Mouse (Mus musculus) MN1 (cell line): ENCODE measurements around the gene Prkch.

Experiments
- DNase-seq: peaks from one replicate; pipeline ENCODE4 v3.0.0-alpha.2; 2016; ENCODE audit warnings: low spot score

Gene Prkch

GRCm38 (mm10) chr12:73802379-73803057 is 217.9 kb downstream of the Prkch start:
- DNase-seq = peak; percentile 69

GRCm38 (mm10) chr12:73803946-73804345 is 219.3 kb downstream of the Prkch start:
- no peak for DNase-seq

GRCm38 (mm10) chr12:73805541-73805940 is 220.9 kb downstream of the Prkch start:
- DNase-seq = no peak

- no peak for DNase-seq
Measured at GRCm38 (mm10) chr12:73806003-73806402, 221.4 kb downstream of the Prkch start.

- no peak for DNase-seq
Measured at GRCm38 (mm10) chr12:73807228-73807627, 222.6 kb downstream of the Prkch start.

- peak; percentile 80 for DNase-seq
Measured at GRCm38 (mm10) chr12:73810041-73810795, 225.6 kb downstream of the Prkch start.

- no peak for DNase-seq
Measured at GRCm38 (mm10) chr12:73810903-73811302, 226.3 kb downstream of the Prkch start.

- DNase-seq = no peak
Measured at GRCm38 (mm10) chr12:73812198-73812597, 227.6 kb downstream of the Prkch start.

- DNase-seq = no peak
Measured at GRCm38 (mm10) chr12:73813016-73813900, 228.7 kb downstream of the Prkch start.

GRCm38 (mm10) chr12:73814056-73814735 is 229.6 kb downstream of the Prkch start:
- no peak for DNase-seq

- no peak for DNase-seq
Measured at GRCm38 (mm10) chr12:73814897-73815296, 230.3 kb downstream of the Prkch start.

GRCm38 (mm10) chr12:73815463-73815862 is 230.9 kb downstream of the Prkch start:
- no peak for DNase-seq

- no peak for DNase-seq
Measured at GRCm38 (mm10) chr12:73815892-73816291, 231.3 kb downstream of the Prkch start.

- no peak for DNase-seq
Measured at GRCm38 (mm10) chr12:73816866-73817265, 232.3 kb downstream of the Prkch start.

- DNase-seq = no peak
Measured at GRCm38 (mm10) chr12:73818801-73819200, 234.2 kb downstream of the Prkch start.

- no peak for DNase-seq
Measured at GRCm38 (mm10) chr12:73821176-73821575, 236.6 kb downstream of the Prkch start.

- DNase-seq = no peak
Measured at GRCm38 (mm10) chr12:73822331-73822730, 237.7 kb downstream of the Prkch start.

- DNase-seq = no peak
Measured at GRCm38 (mm10) chr12:73824828-73825227, 240.2 kb downstream of the Prkch start.
